Mouse (Mus musculus) kidney, postnatal 25 days (tissue): ENCODE results near the gene Spats2.
"Not testable (repeated sequence)": the region's sequence is repeated elsewhere in the genome, so short reads cannot be mapped to it uniquely, and the experiment has no call there.

Experiments
- DNase-seq, 2 experiments: peaks; one replicate each; pipeline ENCODE4 v3.0.0; 2021; ENCODE audit warnings: mixed read lengths in 2 of 2

Spats2 gene

DNA sequence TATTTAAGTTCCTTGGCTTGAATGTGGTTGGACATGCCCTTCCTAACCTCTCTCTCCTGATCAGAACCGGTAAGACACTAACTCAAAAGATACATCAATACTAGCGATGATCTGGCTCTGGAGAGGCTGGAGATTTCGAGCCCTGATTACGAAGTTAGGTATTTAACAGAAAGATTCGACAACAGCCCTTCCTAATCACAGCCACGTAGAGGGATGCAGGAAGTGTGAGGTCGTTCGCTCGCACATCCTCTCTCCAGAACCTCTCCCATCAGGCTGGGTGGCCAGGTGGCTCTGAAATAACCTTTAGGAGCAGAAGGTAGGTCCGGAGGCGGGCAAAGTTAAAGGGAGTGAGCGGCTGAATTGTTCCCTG lies at the start of gene Spats2:
Gene Spats2 (plus strand): TSS at position 206 of the 370 bp plus-strand sequence.
- no peak for DNase-seq

DNA sequence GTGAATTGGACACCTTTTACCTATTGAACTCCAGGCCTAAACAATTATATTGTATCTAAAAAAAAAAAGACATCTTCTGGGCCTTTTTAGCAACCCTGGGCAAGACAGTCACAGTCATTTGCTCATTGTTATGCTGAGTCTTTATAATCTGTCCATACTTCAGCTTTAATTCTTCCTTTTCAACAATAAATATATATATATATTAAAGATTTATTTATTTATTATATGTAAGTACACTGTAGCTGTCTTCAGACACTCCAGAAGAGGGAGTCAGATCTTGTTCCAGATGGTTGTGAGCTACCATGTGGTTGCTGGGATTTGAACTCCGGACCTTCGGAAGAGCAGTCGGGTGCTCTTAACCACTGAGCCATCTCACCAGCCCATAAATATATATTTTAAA lies 49.7 kb upstream of the Spats2 start:
- DNase-seq = not testable (repeated sequence)

- no peak for DNase-seq
Measured at GRCm38 (mm10) chr15:99078181-99078910, 47.4 kb upstream of the Spats2 start.

DNA sequence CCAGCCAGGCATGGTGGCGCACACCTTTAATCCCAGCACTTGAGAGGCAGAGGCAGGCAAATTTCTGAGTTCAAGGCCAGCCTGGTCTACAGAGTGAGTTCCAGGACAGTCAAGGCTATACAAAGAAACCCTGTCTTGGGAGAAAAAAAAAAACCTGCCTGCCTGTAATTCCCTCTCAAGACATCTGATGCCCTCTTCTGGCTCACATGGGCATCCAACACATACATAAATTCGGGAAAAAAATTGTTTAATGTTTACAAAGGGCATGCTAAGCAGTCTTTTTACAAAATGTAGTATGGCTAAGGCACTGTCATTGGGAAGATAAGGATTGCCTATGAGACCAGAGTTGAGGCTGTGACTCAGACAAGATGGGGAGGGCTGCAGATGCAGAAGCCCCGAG lies 45.9 kb upstream of the Spats2 start:
- DNase-seq = no peak

DNA sequence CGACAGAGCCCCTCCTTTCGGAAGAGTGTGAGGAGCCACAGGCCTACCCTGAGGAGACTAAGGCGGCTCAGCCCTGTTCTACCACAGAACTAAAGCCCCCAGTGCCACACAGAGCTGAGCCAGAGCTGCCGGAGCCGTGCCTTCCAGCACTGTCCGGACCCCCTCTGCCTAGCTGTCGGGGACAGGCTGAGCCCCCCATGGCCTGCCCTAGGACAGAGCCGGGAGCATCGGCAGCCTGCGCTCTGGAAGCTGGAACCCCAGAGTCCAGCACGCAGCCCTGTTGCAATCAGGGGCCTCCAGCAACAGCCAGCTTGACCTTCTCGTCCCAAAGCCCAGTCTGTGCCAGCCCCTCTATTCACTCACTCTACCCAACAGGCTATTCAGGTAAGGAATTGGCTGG lies 43.4 kb upstream of the Spats2 start:
- no peak for DNase-seq

DNA sequence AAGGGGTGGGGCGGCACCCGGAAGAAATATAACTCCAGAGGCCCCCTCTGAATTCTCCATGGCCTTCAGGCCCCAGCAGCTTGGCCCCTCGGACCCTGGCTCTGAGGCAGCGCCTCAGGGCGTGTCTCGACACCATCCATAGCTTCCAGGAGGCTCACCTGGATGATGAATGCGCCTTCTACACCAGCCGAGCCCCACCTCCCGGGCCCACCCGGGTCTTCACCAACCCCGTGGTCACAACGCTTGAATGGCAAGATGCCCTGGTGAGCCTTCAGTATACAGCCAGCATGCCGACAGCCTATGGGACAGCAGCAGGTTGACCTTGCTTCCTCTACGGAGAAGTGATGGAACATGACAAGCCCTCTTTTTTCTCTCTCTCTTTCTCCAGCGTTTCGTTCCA lies 42.9 kb upstream of the Spats2 start:
- no peak for DNase-seq

- DNase-seq = peak; percentile 73 to 75
Measured at GRCm38 (mm10) chr15:99083258-99083657, 42.5 kb upstream of the Spats2 start.

- DNase-seq = peak; percentile 49 to 82
Measured at GRCm38 (mm10) chr15:99083867-99084557, 41.7 kb upstream of the Spats2 start.

- no peak for DNase-seq
Measured at GRCm38 (mm10) chr15:99084618-99085017, 41.1 kb upstream of the Spats2 start.

DNA sequence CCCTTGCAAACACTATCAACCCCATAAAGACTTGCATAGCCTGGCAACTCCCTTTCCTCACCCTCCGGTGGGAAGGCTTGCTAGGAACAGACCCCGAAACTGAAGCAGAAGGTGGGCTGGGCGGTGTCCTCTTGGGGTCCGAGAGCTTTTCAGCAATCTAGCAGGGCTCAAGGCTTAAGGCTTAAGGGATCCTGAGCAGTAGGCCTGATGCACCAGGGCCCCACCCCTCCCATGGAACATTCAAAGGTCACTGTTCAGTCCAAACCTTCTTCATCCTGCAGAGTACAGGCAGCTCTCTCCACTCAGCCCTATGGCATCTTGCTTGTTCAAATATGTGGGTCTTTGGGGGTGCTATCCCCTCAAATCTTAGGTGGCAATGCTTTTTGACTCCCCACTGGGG lies 39.7 kb upstream of the Spats2 start:
- DNase-seq = peak; percentile 36 to 50

DNA sequence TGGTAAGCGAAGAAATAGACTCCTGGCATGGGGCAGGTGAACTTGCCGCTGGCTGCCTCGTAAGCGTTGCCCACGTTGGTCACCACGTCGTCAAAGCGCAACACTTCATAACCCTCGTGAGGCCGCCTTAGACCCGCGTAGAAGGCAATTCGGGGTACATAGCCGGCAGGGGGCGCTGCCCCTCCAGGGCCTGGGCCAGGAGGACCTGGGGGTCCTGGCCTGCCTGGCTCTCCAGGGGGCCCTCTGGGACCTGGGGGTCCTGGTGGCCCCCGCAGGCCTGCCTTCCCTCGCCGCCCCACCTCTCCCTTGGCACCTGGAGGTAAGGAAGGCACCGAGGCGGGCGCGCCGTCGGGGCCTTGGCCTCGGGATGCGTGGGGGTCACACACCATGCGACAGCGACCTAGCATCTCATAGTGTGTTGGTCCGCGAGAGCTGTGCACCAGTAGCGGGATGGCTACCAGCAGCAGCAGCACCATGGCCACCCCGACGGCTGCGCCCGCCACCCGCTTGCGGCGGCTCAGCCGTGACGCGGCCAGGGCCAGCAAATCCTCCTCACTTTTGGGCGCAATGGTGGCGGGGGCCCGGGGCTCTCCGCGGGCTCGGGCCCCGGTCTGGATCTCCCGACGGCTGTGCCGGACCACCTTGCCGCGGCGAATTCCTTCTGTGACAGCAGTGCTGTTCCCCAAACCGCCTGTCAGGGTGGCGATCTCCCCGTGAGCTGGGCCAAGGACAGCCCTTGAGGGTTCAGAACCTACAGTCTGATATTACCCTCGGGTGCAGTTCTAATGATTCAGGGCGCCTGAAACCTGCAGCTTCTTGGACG lies 38.3 kb upstream of the Spats2 start, which contains the start of gene C1ql4:
Gene C1ql4 (minus strand): TSS at position 565 of the 823 bp plus-strand sequence.
- peak; percentile 38 to 44 for DNase-seq

- DNase-seq = peak; percentile 79 to 83
Measured at GRCm38 (mm10) chr15:99088292-99088691, 37.4 kb upstream of the Spats2 start.

- no peak for DNase-seq
Measured at GRCm38 (mm10) chr15:99089069-99089468, 36.6 kb upstream of the Spats2 start.

DNA sequence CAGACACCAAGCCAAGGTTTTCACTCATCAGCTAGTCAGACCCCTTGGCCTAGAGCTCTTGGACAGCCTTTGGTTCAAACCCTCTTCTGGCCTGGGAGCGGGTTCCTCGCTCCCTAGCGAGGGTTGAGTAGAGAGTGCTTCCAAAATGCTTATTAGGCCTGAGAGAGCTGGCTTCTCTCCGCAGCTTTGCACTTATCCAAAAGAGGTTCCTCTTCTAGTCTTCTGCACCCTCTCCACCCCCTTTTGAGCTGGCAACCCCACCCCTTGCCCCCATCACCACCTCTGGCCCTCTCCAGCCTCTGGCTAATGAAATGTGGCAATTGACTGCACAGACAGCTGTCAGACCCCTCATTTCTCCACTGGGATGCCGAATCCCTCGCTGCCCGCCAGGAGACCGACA lies 32.8 kb upstream of the Spats2 start, which contains the start of gene Dnajc22:
Gene Dnajc22 (plus strand): TSS at position 301 of the 400 bp plus-strand sequence.
- no peak for DNase-seq

DNA sequence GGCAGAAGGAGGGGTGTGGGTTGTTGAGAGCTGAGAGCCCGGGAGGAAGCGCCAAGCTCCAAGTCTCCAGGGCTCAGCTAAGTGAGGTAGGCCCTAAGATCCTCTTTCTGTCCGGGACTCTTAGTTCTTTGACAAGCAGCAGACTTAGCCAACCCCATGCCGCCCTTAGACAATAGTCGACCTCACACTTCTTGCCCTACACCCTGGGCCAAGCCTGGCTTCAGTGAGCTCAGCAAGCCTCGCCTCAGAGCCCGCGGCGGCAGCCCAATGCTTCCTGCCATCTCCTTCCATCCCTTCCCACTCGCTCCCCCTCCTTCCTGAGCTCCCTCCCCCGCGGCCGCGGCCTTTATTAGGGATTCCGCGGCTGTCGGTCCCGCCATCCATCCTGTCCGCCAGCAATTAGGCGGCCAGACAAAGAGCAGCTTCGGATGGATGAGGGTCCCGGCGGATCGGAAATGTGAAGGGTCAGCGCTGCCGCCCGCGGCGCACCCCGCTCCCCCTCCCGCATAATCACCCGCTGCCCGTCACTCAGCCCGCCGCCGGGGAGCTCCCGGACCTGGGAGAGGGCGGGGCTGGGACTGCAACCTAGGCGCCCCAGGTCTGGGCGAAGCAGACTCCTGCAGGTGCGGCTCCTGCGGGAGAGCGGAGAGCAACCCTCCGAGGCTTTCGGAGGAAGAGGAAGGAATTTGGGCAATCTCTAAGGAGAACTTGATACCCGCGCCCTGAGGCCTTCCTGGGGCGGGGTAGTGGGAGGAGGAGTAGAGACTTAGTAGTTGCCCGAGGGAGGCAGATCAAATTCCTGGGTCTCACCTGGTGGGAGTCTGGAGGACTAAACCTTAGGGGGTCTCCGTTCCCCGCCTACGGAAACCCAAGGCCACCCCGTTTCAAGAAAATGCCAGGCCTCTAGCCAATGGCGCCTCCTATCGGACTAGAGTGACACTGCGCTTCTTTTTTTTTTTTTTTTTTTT lies 32.1 kb upstream of the Spats2 start:
- peak; percentile 29 to 62 for DNase-seq

GRCm38 (mm10) chr15:99094631-99095270 lies 31.0 kb upstream of the Spats2 start:
- peak in 1 of 2 experiments; percentile 38 for DNase-seq

GRCm38 (mm10) chr15:99095356-99095755 lies 30.4 kb upstream of the Spats2 start:
- DNase-seq = no peak

- DNase-seq = peak; percentile 43 to 64
Measured at GRCm38 (mm10) chr15:99096061-99096793, 29.5 kb upstream of the Spats2 start.

DNA sequence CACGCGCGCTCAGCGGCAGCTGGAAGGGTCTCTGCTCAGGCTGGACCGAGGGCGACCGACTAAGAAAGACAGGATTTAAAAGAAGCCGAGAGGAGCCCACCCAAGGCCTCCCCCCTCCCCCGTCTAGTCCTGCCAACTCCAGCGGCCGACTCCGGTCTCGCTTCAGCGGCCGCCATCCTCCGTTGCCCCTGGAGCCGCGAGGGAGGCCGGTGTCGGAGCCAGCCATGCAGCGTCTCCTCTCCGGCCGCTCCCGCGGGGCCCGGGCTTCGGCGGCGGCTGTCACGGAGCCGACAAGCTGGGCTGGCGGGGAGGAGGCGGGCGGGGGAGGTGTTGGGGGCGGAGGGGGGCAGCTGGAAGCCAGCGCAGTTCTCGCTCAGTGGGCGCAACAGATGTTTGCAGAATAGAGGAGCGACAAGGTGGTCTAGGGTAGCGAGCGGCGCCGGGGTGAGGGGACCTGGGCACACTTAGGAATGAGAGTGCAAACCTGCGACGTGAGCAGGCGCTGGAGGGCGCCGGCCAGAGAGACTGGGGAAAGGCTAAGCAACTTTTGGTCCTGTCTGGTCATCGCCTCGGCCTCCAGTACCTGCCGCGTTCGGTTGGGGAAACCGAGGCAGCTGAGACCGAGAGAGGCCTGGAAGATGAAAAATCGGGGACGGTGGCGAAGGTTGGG lies 28.8 kb upstream of the Spats2 start:
- peak; percentile 70 to 85 for DNase-seq

DNA sequence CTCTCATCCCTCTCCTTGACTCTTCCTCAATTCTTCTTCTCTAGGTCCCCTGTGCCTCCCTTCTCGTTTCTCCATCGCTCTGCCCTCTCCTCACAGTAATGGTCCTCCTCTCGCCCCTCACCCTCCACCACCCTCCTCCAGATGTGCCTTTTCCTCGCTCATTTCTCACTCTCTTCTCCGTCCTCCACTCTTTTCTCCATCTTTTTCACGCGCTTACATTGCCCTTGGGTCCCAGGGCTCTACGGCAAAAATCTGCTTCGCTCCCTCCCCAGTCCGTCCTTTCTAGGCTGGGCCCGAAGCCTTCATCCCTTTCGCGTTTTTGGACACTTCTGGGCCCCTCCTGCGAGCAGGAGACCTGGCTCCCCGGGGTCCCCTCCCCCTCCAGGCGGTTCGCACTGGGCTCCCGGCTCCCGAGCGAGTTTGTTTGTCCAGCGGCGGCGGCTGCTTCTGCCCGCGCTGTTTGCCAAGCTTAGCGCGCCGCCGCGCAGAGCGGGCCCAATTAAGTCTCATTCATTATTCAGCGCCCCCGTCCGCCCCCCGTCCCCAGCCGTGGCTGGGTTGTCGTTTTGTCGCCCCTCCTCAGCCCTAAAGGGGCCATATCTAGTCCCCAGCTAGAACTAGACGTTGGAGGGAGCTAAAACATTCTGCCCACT lies 27.8 kb upstream of the Spats2 start:
- DNase-seq = peak; percentile 52 to 69
